Mouse (Mus musculus): ENCODE results near the gene A430005L14Rik. TPM values are rescaled to one million over a fixed set of nuclear protein-coding genes. Genes with fewer than 3 reads are reported as not detected.

Gene A430005L14Rik
- polyA plus RNA-seq, 1 experiment from 2014 or later = 85.6 TPM

DNA sequence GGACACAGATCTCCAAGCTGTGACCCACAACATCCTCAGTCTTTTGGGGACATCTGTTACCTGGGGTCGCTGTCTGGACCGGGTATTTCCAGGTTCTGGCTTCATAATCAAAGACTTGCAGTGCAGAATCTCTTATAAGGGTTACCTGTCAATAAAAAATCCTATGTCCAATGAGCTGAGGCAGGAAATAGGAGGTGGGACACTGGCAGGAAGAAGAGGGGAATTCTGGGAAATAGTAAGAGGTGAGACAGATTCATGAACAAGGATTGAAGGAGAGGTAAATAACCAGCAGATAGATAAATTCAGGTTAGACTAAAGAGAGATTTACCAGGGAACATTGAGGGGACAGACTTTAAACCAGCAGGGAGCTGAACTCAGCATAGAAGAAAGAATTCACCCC is 6.7 kb upstream of the A430005L14Rik start:
- Histone ChIP-seq H3K4me1 (no peaks in the 10 kb centered on the region), H3K27ac (no peak overlapping the region), H3K4me3 (no peak overlapping the region), H3K27me3 (ENCODE audit: insufficient read depth, poor library complexity, severe bottlenecking) (peaks cover 59% of the 10 kb centered on the region), H3K9me3 (no peaks in the 10 kb centered on the region), H3K36me3 (no peaks in the 10 kb centered on the region)
- 74% methylated on average over 2 of the region's 2 CpGs for WGBS
- no peak for DNase-seq (ENCODE audit: low spot score)

DNA sequence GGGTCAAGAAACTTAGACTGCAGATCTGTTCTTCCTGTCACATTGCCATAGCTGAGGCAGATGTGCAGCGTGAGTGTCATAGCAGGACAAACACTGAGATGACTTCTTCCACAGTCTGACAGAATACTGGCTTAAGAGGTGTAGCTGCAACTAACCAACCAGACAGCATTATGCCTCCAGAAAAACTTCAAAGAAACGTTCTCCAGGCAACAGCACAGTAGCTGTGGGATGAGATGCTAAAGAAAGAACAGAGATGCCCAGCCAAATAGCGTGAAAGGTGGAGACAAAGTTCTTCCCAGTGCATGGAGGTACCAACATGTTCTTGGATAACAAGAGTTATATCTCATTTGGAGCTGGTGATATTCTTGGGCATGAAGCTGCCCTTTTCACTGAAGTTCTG is 5.9 kb upstream of the A430005L14Rik start:
- Histone ChIP-seq H3K36me3 (no peaks in the 10 kb centered on the region), H3K9me3 (no peaks in the 10 kb centered on the region), H3K27ac (no peak overlapping the region), H3K4me1 (no peaks in the 10 kb centered on the region), H3K27me3 (ENCODE audit: insufficient read depth, poor library complexity, severe bottlenecking) (peaks cover 64% of the 10 kb centered on the region), H3K4me3 (no peak overlapping the region)
- DNase-seq (ENCODE audit: low spot score) = no peak
- 55% methylated on average over 3 of the region's 3 CpGs for WGBS

DNA sequence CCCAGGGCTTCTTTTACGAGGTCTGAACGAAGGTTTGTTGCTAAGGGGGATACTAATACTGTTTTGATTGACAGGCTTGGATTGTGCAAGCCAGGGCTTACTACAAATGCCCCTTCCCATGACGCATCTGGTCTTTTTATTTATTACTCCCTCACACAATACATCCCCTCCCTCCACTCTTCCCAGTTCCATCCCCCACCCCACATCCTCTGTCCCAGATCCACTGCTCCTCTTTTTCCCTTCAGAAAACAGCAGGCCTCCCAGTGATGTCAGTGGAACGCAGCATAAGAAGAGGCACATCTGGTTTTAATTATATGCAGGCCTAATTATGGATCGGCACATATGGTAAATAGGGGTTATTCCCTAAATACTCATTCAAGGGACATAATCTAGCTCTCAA is 5.3 kb upstream of the A430005L14Rik start:
- WGBS = 58% methylated on average over 5 of the region's 5 CpGs
- Histone ChIP-seq H3K4me3 (no peak overlapping the region), H3K9me3 (no peaks in the 10 kb centered on the region), H3K36me3 (no peaks in the 10 kb centered on the region), H3K27ac (no peak overlapping the region), H3K27me3 (ENCODE audit: insufficient read depth, poor library complexity, severe bottlenecking) (peaks cover 58% of the 10 kb centered on the region), H3K4me1 (0 out of 2 replicates have a peak, but pooled peaks cover 3% of the 10 kb centered on the region)
- DNase-seq (ENCODE audit: low spot score) = no peak

DNA sequence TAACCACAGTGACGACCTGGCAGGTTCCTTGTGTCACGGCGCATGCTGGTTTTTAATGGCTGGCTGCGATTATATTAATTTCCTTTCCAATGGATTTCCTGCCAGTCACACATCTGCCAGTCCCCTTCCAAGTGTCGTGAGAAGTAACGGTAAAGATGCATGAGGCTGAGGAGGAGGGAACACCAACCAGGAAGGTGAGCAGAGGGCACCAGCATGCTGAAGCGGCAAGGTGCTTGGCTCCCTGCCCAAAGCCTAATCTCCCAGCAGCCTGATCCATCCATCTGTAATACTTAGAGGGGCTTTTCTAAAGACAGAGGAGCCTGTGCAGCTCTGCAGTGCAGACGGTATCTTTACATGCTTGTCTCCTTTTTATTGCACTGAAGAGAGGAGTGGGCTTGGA is 1.4 kb upstream of the A430005L14Rik start:
- no peak for DNase-seq (ENCODE audit: low spot score)
- no peak overlapping the region for H3K4me3 ChIP-seq
- H3K27me3 ChIP-seq (ENCODE audit: insufficient read depth, poor library complexity, severe bottlenecking) = peaks cover 32% of the 10 kb centered on the region
- WGBS = 90% methylated on average over 8 of the region's 8 CpGs
- no peak overlapping the region for H3K27ac ChIP-seq
- peaks cover 13% of the 10 kb centered on the region for H3K36me3 ChIP-seq
- peaks cover 19% of the 10 kb centered on the region for H3K4me1 ChIP-seq
- H3K9me3 ChIP-seq = no peaks in the 10 kb centered on the region

DNA sequence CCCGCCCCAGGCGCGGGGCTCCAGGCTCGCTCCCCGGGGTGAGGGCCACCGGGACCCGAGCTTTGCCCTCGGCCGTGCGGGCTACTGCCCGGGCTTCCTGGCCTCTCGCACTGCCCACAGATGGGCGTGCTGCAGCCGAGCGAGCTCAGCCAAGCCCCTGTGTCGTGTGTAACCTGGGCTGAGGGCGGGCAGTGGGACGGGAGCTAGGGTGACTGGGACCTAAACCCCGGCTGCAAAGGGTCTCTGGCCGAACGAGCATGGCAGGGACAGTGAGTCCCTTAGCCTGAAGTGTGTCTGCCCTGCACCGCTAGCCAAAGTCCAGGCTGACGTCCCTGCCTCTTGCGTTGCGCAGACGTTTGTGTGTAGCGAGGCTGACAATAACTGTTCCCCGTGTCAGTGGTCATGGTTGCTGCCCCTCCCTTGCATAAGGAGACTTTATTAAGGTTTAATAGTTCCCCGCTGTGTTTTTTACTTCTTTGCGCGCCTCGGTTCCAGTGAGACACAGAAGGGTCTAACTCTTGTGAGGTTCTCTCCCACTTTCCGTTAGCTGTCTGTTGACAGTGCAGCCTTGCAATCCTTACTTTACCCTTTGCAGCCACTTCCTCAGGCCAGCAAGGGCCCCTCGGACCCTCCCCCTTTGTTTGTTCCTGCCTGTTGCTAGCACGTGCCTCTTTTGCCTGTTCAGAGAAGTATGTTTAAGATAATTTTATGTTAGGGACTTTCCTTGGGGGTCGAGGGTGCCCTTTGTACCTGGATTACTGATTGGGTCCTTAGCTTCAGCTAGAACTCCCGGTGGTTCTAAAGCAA is 610 bp downstream of the A430005L14Rik start:
- peak; percentile 88 for DNase-seq (ENCODE audit: low spot score)
- WGBS = under 1% methylated on average over 37 of the region's 37 CpGs
- peak overlapping the region; percentile 91 for H3K27ac ChIP-seq
- H3K9me3 ChIP-seq = no peaks in the 10 kb centered on the region
- peaks cover 23% of the 10 kb centered on the region for H3K27me3 ChIP-seq (ENCODE audit: insufficient read depth, poor library complexity, severe bottlenecking)
- peaks cover 19% of the 10 kb centered on the region for H3K4me1 ChIP-seq
- H3K4me3 ChIP-seq = peak overlapping the region; percentile 71
- H3K36me3 ChIP-seq = peaks cover 33% of the 10 kb centered on the region

DNA sequence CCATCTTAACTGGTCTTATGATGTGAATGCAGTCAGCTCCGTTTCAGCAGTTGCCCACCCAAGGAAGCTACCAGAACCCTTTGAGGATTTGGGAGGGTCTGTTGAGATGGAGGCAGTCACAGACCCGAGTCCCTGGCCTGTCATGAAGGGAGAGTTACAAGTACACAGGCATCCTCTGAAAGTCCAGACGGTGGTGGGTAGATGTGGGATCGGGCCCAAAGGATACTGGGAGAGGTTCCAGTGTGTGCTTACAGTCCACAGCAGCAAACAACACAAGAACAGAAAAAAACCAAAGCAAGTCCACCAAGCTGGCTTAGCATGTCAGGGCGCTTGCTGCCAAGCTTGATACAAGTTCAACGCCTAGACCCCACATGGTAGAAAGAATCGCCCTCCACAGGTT is 5.6 kb downstream of the A430005L14Rik start:
- Histone ChIP-seq H3K4me1 (peaks cover 13% of the 10 kb centered on the region), H3K27ac (no peak overlapping the region), H3K4me3 (no peak overlapping the region), H3K27me3 (ENCODE audit: insufficient read depth, poor library complexity, severe bottlenecking) (no peaks in the 10 kb centered on the region), H3K36me3 (peaks cover 61% of the 10 kb centered on the region), H3K9me3 (no peaks in the 10 kb centered on the region)
- 83% methylated on average over 7 of the region's 7 CpGs for WGBS
- DNase-seq (ENCODE audit: low spot score) = no peak

DNA sequence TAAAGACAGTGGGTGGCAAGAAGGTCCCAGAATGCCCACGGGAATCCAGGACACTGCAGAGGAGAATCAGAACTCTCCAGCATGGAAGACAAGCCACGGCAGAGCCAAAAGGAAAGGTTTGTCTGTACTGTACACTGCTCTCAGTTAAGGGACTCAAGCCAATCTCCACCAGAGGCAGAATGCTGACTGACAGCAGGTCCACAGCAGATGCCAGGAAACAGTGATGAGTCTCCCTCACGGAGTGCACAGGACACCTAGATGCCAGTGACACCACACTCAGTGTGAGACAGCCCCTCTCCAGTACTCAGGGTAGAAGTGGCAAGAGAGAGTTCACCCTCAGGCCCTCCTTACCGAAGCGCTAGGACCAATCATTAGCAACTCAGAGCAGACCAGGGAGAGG is 9.6 kb downstream of the A430005L14Rik start:
- H3K36me3 ChIP-seq = peaks cover 76% of the 10 kb centered on the region
- 82% methylated on average over 5 of the region's 5 CpGs for WGBS
- no peaks in the 10 kb centered on the region for H3K4me1 ChIP-seq
- H3K27me3 ChIP-seq (ENCODE audit: insufficient read depth, poor library complexity, severe bottlenecking) = no peaks in the 10 kb centered on the region
- H3K9me3 ChIP-seq = no peaks in the 10 kb centered on the region
- DNase-seq (ENCODE audit: low spot score) = no peak
- H3K27ac ChIP-seq = no peak overlapping the region
- H3K4me3 ChIP-seq = no peak overlapping the region

DNA sequence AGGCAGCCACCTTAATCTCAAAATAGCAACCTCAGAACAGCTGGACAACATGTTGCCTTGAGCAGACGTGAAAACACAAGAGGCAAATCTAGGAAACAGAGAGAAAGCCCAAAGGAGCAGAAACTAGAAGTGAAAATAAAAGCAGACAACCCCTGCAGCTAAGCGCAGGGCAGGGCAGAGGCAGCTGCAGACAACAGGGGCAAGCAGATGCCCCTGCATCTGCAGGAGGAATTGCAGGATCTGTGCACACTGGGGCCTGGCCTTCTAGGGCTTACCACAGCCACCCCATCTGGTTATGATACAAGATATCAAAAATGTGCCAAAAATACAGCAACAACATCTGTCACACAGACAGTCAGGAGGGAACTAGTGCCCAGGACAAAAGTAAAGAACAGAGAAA is 10.5 kb downstream of the A430005L14Rik start:
- 76% methylated on average over 2 of the region's 2 CpGs for WGBS
- H3K27me3 ChIP-seq (ENCODE audit: insufficient read depth, poor library complexity, severe bottlenecking) = no peaks in the 10 kb centered on the region
- no peaks in the 10 kb centered on the region for H3K4me1 ChIP-seq
- no peak for DNase-seq (ENCODE audit: low spot score)
- H3K9me3 ChIP-seq = no peaks in the 10 kb centered on the region
- H3K36me3 ChIP-seq = peaks cover 71% of the 10 kb centered on the region
- H3K4me3 ChIP-seq = no peak overlapping the region
- no peak overlapping the region for H3K27ac ChIP-seq

DNA sequence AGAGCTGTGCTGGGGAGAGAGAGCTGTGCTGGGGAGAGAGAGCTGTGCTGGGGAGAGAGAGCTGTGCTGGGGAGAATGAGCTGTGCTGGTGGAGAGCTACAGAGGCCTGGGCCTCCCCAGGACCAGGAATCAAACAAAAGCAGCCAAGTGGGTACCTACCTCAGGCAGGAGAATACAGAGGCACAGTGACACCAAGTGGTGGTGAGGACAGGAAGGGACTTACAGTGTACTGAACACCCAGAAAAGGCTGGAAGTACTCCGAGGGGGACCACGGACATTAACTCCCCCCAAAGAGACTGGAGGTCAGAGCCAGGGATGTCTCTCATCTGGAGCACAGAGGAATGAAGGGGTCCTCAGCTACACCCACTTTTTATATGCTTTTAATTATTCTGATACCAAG is 11.0 kb downstream of the A430005L14Rik start:
- Histone ChIP-seq H3K9me3 (no peaks in the 10 kb centered on the region), H3K36me3 (peaks cover 69% of the 10 kb centered on the region), H3K4me3 (no peak overlapping the region), H3K27me3 (ENCODE audit: insufficient read depth, poor library complexity, severe bottlenecking) (no peaks in the 10 kb centered on the region), H3K27ac (no peak overlapping the region), H3K4me1 (no peaks in the 10 kb centered on the region)
- WGBS = 82% methylated on average over 2 of the region's 2 CpGs
- no peak for DNase-seq (ENCODE audit: low spot score)

DNA sequence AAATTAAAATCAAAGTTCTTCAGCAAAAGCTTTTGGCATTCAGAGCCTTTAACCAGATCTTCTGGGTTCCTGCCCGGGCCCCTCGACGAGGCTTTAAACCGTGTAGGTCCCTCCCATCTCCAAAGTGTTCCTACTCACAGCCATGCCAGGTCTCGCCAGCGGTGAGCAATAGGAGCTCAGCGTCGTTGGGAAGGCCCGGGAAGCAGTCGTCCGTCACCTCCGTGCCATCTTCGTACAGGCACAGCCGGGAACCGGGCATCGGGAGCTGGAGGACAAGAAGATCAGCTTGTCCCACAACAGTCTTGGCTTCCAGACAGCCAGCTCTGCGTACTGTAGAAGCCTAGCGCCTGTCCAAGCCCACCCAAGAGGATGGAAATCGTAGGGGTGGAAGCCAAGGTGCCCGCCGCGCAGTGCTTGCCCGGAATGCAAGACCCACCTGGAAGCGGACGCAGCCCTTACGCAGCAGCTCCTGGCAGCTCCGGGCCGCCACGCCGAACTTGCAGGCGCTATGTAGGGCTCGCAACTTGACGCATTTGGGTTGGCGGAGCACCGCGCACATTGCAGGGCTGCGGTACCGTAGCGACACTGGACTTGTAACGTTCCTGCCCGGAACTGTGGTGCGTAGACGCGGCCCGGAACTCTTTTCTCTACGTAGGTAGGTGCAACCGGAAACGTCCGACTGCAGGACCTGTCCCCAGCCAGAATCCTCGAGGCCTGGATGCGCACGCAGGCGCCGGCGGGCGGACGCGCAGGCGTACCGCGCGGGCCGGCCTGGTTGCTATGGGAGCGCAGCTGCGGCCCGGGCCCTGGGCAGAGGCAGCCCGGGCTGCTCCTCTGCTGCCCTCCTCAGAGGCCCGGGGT is 17.6 kb downstream of the A430005L14Rik start, which contains the start of the genes Dffb and Cep104:
Gene Dffb, minus strand, starts transcription at position 696 of the 861 bp plus-strand sequence.
Gene Cep104, plus strand, starts transcription at position 764 of the 861 bp plus-strand sequence.
- peaks cover 23% of the 10 kb centered on the region for H3K4me1 ChIP-seq
- no peaks in the 10 kb centered on the region for H3K9me3 ChIP-seq
- no peaks in the 10 kb centered on the region for H3K27me3 ChIP-seq (ENCODE audit: insufficient read depth, poor library complexity, severe bottlenecking)
- DNase-seq (ENCODE audit: low spot score) = peak; percentile 96
- peak within 1 kb of the TSS; percentile 76 for H3K4me3 ChIP-seq
- 1% methylated on average over 68 of the region's 68 CpGs for WGBS
- peak within 1 kb of the TSS; percentile 88 for H3K27ac ChIP-seq
- peaks cover 35% of the 10 kb centered on the region for H3K36me3 ChIP-seq

DNA sequence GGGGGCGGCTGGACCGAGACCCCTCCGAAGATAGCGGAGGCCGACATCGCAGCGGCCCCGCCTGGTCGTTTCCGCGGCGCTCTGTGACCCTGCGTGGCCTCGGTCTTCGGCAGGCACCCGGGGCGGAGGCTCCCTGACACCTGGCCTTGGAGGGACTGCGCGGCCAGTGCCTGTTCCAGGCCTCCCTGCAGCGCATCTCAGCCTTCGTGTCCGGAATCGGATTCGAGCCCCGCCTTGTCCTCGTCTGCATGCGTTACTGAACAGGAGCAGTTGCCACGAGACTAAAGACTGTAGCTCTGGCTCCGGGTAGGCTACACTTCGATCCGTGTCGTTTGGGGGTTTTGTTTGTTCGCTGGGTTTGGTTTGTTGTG is 18.2 kb downstream of the A430005L14Rik start:
- Histone ChIP-seq H3K27ac (peak overlapping the region; percentile 88), H3K36me3 (peaks cover 35% of the 10 kb centered on the region), H3K27me3 (ENCODE audit: insufficient read depth, poor library complexity, severe bottlenecking) (no peaks in the 10 kb centered on the region), H3K4me1 (peaks cover 23% of the 10 kb centered on the region), H3K4me3 (peak overlapping the region; percentile 76), H3K9me3 (no peaks in the 10 kb centered on the region)
- peak; percentile 83 for DNase-seq (ENCODE audit: low spot score)
- WGBS = 1% methylated on average over 33 of the region's 33 CpGs

DNA sequence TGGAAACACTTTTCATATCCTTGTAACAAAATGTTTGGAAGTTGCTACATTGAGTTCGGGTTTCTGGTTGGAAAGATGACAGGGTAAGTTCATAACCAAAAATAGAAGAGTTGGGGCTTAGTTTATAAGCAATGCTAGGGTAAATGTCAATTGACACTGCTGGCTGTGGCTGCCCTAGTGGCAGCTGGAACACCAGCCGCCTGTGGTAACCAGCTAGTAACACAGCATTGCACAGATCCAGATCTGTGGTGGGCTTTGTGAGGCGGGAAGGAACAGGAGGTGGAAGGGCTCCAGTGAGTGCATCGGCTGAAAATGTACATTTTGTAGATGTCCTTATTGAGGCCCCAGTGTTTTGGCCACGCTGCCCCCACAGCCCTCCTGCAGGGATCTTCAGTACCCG is 18.7 kb downstream of the A430005L14Rik start:
- Histone ChIP-seq H3K27ac (no peak overlapping the region), H3K4me3 (peak overlapping the region; percentile 76), H3K36me3 (peaks cover 35% of the 10 kb centered on the region), H3K4me1 (peaks cover 23% of the 10 kb centered on the region), H3K9me3 (no peaks in the 10 kb centered on the region), H3K27me3 (ENCODE audit: insufficient read depth, poor library complexity, severe bottlenecking) (no peaks in the 10 kb centered on the region)
- no peak for DNase-seq (ENCODE audit: low spot score)
- WGBS = 38% methylated on average over 6 of the region's 6 CpGs

DNA sequence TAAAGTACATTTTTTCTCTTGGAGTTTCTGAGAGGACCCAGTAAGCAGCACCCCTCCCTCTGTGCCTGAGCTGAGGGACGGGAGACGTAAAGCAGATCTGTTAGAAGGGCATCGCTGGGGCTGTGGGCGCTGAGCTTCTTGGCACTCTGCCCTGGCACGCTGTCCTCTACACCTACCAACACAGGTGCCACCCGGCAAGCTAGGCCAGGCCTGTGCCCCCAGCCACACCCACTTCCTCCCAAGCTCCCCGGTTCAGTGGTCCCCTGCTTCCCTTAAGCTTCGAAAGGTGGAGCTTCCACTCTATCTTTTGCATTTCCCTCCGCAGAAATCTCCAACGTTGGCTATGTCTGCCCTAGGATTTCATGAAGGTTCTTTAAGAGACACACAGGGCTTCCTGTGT is 22.2 kb downstream of the A430005L14Rik start:
- peaks cover 15% of the 10 kb centered on the region for H3K4me1 ChIP-seq
- H3K9me3 ChIP-seq = no peaks in the 10 kb centered on the region
- 93% methylated on average over 10 of the region's 10 CpGs for WGBS
- H3K4me3 ChIP-seq = no peak overlapping the region
- peaks cover 52% of the 10 kb centered on the region for H3K36me3 ChIP-seq
- no peak overlapping the region for H3K27ac ChIP-seq
- no peaks in the 10 kb centered on the region for H3K27me3 ChIP-seq (ENCODE audit: insufficient read depth, poor library complexity, severe bottlenecking)
- DNase-seq (ENCODE audit: low spot score) = no peak

Measured in heart, embryonic 10.5 days (tissue).